Comparison of ENCODE assay signal across 1 mouse cellular context in genomic region chr14:111569331-111569839, GRCm38 (mm10).
TF ChIP-seq lines count a peak whose summit lies in the region.

No protein-coding gene starts in this region.

TF ChIP-seq in MEL, 35 proteins besides CTCF, POLR2A, EP300 and RAD21 (continued from another document):
- TF ChIP-seq USF1 (IDR thresholded peaks at IDR 0.05; ENCODE audit: low read depth, low read length) (peak; percentile 84), POLR2AphosphoS2 (IDR thresholded peaks at IDR 0.05; ENCODE audit: low read length) (no peak)
